Mouse (Mus musculus) adrenal gland, postnatal 4 days (tissue): ENCODE measurements at regions not wholly inside any gene's neighbourhood (a gene's known extent, or its start where the extent isn't known, plus 50 kb on each side); places are given as distances from the start of the nearest gene placed in this dataset.
"Not testable (repeated sequence)": the region's sequence is repeated elsewhere in the genome, so short reads cannot be mapped to it uniquely, and the experiment has no call there.

Experiments used
- DNase-seq, 2 experiments: peaks; one replicate each; pipeline ENCODE4 v3.0.0; 2021 to 2022; ENCODE audit warnings: low spot score in 2 of 2, mixed read lengths in 2 of 2

DNA sequence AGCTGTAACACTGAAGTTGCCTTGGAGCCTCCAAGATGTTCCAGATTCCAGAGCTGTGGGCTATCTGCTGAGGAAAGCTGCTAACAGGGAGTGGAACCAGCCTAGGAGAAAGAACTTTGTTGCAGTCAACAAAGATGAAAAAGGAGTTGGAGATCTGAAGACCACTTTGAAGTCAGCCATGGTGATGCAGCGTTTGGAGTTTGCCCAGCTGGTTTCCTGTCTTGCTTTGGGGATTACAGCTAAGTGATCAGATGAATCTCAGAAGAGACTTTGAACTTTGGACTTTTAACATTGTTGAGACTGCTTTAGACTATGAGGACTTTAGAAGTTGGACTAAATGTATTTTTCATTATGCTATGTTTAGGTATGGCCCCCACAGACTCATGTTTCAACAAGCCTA lies 297.6 kb downstream of the Gadd45g start:
- not testable (repeated sequence) for DNase-seq

DNA sequence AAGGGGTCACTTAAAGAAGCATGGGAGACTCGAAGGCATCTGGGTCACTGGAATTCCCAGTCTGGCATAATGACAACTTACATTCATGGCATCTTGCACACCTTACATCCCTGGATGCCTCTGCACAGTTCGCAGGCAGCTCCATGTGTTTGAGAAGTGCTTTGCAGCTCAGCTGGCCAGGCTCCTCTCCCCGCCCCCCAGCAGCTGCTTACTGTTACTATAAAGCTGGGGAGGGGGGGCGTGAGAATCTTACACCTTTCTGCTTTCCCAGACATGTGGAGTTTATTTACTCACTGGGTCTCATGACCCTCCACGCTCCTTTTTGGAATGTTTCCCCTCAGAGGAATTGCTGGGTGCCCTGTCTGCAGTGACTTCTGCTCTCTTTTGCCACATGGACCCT lies 299.4 kb downstream of the Gadd45g start:
- DNase-seq, result no peak

DNA sequence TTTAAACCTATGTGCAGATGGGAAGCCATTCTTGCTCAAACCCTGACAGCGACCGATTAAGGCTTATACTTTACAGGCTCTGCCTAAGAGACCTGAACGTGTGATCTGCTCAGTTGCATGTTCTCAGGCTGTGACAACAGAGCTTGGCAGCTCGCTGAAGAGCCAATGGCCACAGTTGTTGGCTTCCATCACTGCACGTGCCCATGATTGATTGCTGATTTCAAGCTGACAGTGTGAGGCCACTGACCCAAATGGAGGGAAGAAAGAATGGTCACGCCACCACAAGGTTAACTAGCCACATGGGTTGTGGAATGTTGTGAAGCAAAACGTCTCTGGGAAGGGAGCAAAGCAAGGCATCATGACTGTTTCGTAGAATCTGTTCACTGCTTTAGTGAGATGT lies 303.8 kb downstream of the Gadd45g start:
- no peak for DNase-seq

- no peak for DNase-seq
Observed at GRCm38 (mm10) chr13:52151777-52152176, 305.3 kb downstream of the Gadd45g start.

DNA sequence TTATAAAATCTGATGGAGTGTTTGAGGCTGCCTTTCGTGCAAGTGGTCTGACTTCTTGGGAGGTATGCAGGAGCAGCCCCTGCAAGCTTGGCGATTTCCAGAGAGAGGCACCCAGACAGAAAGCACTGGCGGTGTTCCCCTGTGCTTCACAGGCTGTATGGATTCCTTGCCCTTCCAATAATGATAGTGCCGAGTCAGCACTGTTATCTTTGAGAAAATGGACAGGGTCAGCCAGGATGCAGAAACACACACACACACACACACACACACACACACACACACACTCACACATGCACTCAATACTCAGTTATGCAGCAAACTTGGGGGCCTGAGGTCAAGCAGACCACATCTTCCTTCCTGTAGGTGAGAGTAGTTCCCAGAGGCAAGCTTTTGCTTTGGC lies 305.7 kb downstream of the Gadd45g start:
- DNase-seq, result no peak

GRCm38 (mm10) chr13:52153030-52153429 lies 306.6 kb downstream of the Gadd45g start:
- DNase-seq, result no peak

DNA sequence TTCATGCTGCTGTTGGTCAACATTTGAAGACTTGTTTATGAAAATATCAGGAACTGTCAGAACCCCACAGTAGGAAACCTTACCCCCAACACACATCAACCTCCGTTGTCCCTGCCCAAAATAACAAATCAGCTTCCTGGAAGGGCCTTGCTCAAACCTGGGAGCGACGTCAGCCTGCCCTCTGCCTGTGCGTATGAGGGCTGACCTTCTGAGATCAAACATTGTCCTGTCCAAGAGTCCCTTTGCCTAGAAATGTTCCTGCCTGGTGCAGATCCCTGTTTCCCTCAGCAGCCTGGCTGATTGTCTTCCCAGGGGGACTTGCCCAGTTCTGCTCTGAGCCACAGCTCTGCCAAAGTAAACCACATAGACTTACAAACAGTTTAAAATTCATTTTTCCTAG lies 307.1 kb downstream of the Gadd45g start:
- DNase-seq, result no peak

- DNase-seq, result no peak
Observed at GRCm38 (mm10) chr13:52154111-52154843, 307.8 kb downstream of the Gadd45g start.

DNA sequence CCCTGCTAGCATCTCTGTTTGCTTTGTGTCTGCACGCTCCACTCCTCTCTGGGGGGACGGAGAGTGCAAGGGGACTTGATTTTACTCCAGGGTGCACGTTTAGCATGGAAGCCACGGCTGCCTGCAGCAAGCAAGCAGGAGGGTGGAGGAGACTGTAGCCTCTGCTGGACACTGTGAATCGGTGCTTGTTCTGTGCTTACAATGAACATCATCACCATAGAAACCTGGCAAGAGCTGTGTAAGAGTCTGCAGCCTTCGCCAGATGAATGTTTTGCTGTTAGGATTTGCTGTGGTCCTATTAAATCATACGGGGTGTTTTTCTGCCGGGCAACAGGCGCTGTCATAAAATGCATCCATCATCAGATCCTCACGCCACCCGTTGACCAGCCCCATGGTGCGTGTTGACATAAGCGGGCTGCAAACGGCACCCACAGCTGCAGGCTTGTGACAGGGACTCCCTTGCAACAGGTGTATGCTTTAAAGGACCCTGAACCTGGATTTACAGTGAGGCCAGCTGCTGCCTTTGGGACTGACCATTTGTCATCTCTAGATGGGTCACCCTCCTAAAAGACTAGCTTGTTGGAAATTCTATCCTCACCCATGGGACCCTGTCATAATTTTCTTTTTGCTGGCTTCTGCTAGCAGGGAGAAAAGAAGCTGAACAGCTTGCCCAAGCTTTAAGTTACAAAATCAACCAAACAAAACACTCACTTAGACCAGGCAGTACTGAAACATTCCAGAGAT lies 308.5 kb downstream of the Gadd45g start:
- DNase-seq, result no peak

GRCm38 (mm10) chr13:52155588-52156086 lies 309.2 kb downstream of the Gadd45g start:
- no peak for DNase-seq

- DNase-seq, result no peak
Observed at GRCm38 (mm10) chr13:52162676-52163075, 316.2 kb downstream of the Gadd45g start.

DNA sequence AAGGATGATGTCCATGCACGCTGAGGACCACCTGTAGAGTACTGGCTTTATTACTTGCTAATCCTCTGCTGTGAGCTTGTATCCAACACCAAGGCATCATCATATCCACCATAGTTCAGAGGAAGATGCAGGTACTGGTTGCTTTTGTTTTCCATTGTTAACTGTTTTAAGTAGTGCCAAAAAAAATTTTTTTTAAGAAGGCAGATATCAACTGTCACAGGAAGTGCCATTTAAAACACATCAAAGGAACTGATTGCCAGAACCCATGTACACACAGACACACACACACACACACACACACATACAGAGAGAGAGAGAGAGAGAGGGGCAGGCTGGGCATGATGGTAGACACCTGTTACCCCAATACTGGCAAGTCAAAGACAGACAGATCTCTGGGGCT lies 319.1 kb downstream of the Gadd45g start:
- DNase-seq, result no peak

DNA sequence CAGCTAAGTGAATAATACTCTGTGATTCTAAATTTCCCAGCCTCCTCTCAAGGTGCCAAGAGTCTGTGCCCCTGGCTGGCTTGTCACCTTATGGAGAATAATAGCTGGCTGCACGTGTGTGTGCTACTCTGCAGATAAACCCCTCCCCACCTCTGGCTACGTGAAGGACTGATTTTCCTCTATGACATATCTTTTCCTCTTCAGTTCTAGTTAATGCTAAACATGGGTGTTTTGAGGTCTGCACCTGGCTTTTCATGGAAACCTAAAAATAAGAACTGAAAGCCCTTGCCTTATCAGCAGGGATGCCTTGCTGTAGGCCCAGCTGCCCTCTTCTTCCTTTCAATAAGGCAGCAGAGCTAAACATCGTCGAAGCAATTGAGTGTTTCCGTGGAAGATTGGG lies 321.5 kb downstream of the Gadd45g start:
- no peak for DNase-seq

DNA sequence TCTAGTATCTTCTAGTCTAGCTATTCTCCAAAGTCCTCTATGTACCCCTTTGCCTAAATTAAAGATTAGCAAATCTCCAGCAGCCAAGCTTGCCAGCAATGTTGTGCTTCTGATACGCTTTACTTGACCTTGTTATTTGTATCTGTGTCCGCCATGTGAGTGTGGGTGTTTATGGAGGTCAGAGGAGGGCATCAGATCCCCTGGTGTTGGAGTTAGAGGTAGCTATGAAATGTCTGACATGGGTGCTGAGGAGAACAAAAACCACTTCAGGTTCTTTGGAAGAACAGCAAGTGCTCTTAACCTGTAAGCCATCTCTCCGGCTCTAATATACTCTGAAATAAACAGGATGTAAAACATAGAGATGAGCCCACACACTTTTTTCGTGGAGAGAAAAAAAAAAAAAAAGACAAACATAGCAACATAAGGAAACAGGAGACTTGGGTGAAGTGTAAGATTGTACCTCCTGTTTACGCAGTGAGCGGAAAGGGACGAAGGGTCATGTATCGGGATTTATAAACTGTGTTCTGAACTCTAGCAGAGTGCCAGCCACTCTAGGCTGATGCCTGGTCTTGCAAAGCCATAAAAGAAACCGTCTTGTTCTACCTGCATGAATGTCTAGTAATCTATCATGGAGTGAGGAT lies 326.3 kb downstream of the Gadd45g start:
- DNase-seq, result no peak

- DNase-seq, result no peak
Observed at GRCm38 (mm10) chr13:52175665-52176064, 329.2 kb downstream of the Gadd45g start.

DNA sequence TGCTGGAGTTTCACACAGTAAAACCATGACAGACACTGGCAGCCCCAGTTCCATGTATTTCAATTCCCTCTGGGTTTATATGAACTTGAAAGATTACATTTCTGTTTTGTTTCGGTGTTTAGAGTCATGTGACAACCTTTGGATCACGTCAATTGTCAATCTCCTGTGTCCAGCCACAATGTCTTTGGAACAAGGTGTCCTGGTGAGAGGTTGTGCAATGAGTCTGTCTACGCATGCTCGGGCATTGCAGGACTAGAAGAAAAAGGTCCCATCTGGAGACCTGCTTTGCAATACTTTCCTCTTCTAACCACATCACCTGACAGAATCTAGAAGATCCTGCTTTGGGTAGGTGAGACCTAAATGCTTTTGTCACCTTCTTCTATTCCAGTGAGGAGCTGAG lies 333.5 kb downstream of the Gadd45g start:
- DNase-seq, result no peak

DNA sequence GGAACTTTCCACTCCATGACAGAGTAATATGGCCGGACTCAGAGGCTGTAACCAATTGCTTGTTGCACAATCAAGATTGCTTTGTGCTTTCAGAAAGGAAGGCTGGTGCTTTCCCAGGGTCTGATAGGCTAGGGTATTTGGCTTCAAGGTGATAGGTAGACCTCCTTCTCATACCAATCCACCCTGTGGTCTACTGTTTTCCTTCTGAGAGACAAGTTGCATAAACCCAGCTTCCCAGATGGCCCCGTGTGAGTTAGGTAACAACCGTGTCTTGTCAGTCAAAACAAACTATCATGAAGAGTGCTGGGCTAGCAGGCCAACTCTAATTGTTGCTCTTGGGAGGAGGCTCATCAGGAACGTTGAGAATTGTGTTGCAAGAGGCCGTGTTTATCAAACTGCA lies 337.2 kb downstream of the Gadd45g start:
- DNase-seq, result no peak

DNA sequence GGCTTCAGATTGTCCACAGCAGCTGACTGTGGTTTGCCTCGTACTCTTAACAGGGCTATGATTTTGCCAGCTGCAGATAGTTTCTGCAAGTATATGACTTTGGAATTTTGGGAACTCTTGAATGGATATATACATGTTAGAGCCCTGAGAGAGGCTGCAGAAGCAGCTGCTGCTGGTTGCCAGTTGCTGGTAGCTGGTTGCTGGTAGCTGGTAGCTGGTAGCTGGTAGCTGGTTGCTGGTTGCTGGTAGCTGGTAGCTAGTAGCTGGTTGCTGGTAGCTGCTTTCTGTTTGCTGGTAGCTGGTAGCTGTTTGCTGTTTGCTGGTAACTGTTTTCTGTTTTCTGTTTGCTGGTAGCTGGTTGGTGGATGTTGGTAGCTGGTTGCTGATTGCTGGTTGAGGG lies 339.1 kb downstream of the Gadd45g start:
- DNase-seq, result no peak

DNA sequence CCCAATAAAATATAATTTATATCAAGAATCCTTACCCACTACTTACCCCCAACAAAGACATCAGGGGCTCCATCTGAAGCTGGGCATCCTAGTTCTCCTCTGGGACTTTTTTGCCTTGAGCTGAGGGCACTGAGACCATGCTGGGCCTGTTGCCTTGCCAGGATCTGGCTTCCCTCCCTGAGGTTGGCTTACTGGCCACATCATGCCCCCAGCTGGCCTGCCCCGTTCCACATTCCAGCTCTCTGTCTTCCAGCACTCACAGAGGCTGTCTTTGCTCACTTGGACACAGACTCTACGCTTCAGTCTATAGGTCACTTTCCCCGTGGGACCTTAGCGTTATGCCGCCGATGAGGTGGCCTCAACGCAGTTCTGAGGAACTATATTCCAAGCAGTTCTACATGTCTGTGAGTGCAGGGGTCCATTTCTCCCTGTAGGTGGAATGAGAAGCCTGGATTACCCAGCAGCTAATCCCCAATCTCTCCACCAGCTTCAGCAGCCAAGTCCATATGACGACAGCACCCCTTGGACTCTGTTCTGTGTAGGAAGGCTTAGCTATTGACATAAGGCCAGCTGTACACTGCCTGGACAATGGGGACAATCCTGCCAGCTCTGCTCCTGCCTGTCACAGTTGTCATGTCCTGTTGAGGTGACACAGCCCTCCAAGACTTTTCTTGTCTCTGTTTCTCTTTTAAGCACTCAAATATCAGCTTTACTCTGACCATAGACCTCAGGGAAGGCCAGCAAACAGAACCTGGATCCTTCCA lies 341.5 kb downstream of the Gadd45g start:
- no peak for DNase-seq

- DNase-seq, result no peak
Observed at GRCm38 (mm10) chr13:52188605-52189003, 342.1 kb downstream of the Gadd45g start.

- DNase-seq, result no peak
Observed at GRCm38 (mm10) chr13:52189382-52189923, 341.6 kb downstream of the Diras2 start.
